Mouse (Mus musculus) MEL (cell line): Measurements from ENCODE around the gene Ate1. TPM values are rescaled to one million over a fixed set of nuclear protein-coding genes. Genes with fewer than 3 reads are reported as not detected.
"Not testable (repeated sequence)": the region's sequence is repeated elsewhere in the genome, so short reads cannot be mapped to it uniquely, and the experiment has no call there.

Experiments used
- DNase-seq: peaks from one replicate; pipeline ENCODE4 v3.0.0; 2011; ENCODE audit warnings: low read depth, low spot score
- H3K27ac ChIP-seq: 2 replicates; pipeline ENCODE4 v1.5.1; 2012; ENCODE audit warnings: low read depth, mild to moderate bottlenecking, control low read depth, low read length, moderate library complexity; ENCODE audit not compliant: control insufficient read depth
- H3K27me3 ChIP-seq, 2 experiments: fragments of 150-350 bp in 1 of 2; sonication (generic) in 1 of 2; 2 replicates each; pipeline ENCODE4 v1.6.1; 2012; ENCODE audit warnings: low read length in 2 of 2, mild to moderate bottlenecking in 2 of 2, improper control_type of control experiment in 1 of 2, moderate library complexity in 1 of 2; ENCODE audit not compliant: insufficient read depth in 2 of 2, control insufficient read depth in 1 of 2
- H3K36me3 ChIP-seq, 2 experiments: 2 replicates each; pipeline ENCODE4 v1.6.1; 2012 to 2014; ENCODE audit warnings: low read length in 2 of 2, improper control_type of control experiment in 1 of 2, inconsistent platforms in 1 of 2, mild to moderate bottlenecking in 1 of 2; ENCODE audit not compliant: insufficient read depth in 2 of 2, control insufficient read depth in 1 of 2
- H3K4me1 ChIP-seq, 2 experiments: fragments of 150-350 bp in 1 of 2; sonication (generic) in 1 of 2; 2 replicates each; pipeline ENCODE4 v1.6.1; 2012; ENCODE audit warnings: low read length in 2 of 2, improper control_type of control experiment in 1 of 2, mild to moderate bottlenecking in 1 of 2; ENCODE audit not compliant: insufficient read depth in 2 of 2, control insufficient read depth in 1 of 2
- H3K4me3 ChIP-seq, 2 experiments: fragments of 150-350 bp in 1 of 2; sonication (generic) in 1 of 2; 2 replicates each; pipeline ENCODE4 v1.5.1; 2012; ENCODE audit warnings: low read depth in 2 of 2, low read length in 2 of 2, mild to moderate bottlenecking in 2 of 2, moderate library complexity in 2 of 2, control low read depth in 1 of 2, improper control_type of control experiment in 1 of 2; ENCODE audit not compliant: control insufficient read depth in 1 of 2, insufficient read depth in 1 of 2
- H3K79me2 ChIP-seq: 2 replicates; pipeline ENCODE4 v1.6.1; 2012; ENCODE audit warnings: mild to moderate bottlenecking, low read length, moderate library complexity; ENCODE audit not compliant: control insufficient read depth, poor library complexity, insufficient read depth
- H3K9ac ChIP-seq: 2 replicates; pipeline ENCODE4 v1.6.1; 2012; ENCODE audit warnings: low read depth, mild to moderate bottlenecking, control low read depth, low read length, moderate library complexity; ENCODE audit not compliant: control insufficient read depth, poor library complexity, severe bottlenecking
- H3K9me3 ChIP-seq: fragments of 150-350 bp; sonication (generic); replicated peaks from 2 replicates; pipeline ENCODE4 v1.6.1; 2012; ENCODE audit warnings: mild to moderate bottlenecking, low read length, improper control_type of control experiment, moderate library complexity; ENCODE audit not compliant: insufficient read depth
- CHD2 ChIP-seq: IDR thresholded peaks from 2 replicates; pipeline ENCODE4 v1.6.1; 2011; ENCODE audit warnings: low read length, improper control_type of control experiment
- CTCF ChIP-seq, 3 experiments: IDR thresholded peaks in 2 of 3; conservative IDR thresholded peaks in 1 of 3; 2 replicates each; pipeline ENCODE4 v1.5.1; 2011 to 2012; ENCODE audit warnings: low read length in 3 of 3, low read depth in 2 of 3, mild to moderate bottlenecking in 2 of 3, improper control_type of control experiment in 1 of 3, inconsistent platforms in 1 of 3, mixed read lengths in 1 of 3, moderate library complexity in 1 of 3; ENCODE audit not compliant: control insufficient read depth in 1 of 3, insufficient read depth in 1 of 3, poor library complexity in 1 of 3, severe bottlenecking in 1 of 3
- EP300 ChIP-seq, 2 experiments: IDR thresholded peaks; 2 replicates each; pipeline ENCODE4 v1.6.1; 2011; ENCODE audit warnings: improper control_type of control experiment in 2 of 2, low read length in 2 of 2, low read depth in 1 of 2, mild to moderate bottlenecking in 1 of 2
- GABPA ChIP-seq: IDR thresholded peaks from 2 replicates; pipeline ENCODE4 v1.6.1; 2012; ENCODE audit warnings: low read depth, mild to moderate bottlenecking, inconsistent platforms, low read length, improper control_type of control experiment, moderate library complexity
- GATA1 ChIP-seq: IDR thresholded peaks from 2 replicates; pipeline ENCODE4 v1.6.1; 2011; ENCODE audit warnings: low read depth, low read length, improper control_type of control experiment
- HCFC1 ChIP-seq: IDR thresholded peaks from 2 replicates; pipeline ENCODE4 v1.6.1; 2012; ENCODE audit warnings: low read depth, mild to moderate bottlenecking, inconsistent platforms, low read length, improper control_type of control experiment, moderate library complexity
- JUND ChIP-seq: IDR thresholded peaks from 2 replicates; pipeline ENCODE4 v1.6.1; 2011; ENCODE audit warnings: low read depth, mild to moderate bottlenecking, improper control_type of control experiment, low read length
- KAT2A ChIP-seq: conservative IDR thresholded peaks from 2 replicates; pipeline ENCODE4 v1.6.1; 2012; ENCODE audit warnings: low read depth, low read length, improper control_type of control experiment, inconsistent platforms
- MAX ChIP-seq: IDR thresholded peaks from 2 replicates; pipeline ENCODE4 v1.6.1; 2011; ENCODE audit warnings: low read length, improper control_type of control experiment
- MAZ ChIP-seq: IDR thresholded peaks from 2 replicates; pipeline ENCODE4 v1.6.1; 2012; ENCODE audit warnings: low read depth, mild to moderate bottlenecking, inconsistent platforms, low read length, improper control_type of control experiment
- MYB ChIP-seq: IDR thresholded peaks from 2 replicates; pipeline ENCODE4 v1.6.1; 2011; ENCODE audit warnings: mild to moderate bottlenecking, low read depth, low read length, improper control_type of control experiment
- MYC ChIP-seq: IDR thresholded peaks from 2 replicates; pipeline ENCODE4 v1.6.1; 2011; ENCODE audit warnings: low read depth, mild to moderate bottlenecking, low read length, improper control_type of control experiment, moderate library complexity
- NELFE ChIP-seq: IDR thresholded peaks from 2 replicates; pipeline ENCODE4 v1.6.1; 2011; ENCODE audit warnings: low read depth, low read length, improper control_type of control experiment
- RAD21 ChIP-seq: IDR thresholded peaks from 2 replicates; pipeline ENCODE4 v1.6.1; 2011; ENCODE audit warnings: mild to moderate bottlenecking, low read depth, low read length, improper control_type of control experiment
- SMC3 ChIP-seq: IDR thresholded peaks from 2 replicates; pipeline ENCODE4 v1.6.1; 2011; ENCODE audit warnings: low read depth, low read length, improper control_type of control experiment
- TAL1 ChIP-seq: IDR thresholded peaks from 2 replicates; pipeline ENCODE4 v1.6.1; 2012; ENCODE audit warnings: mild to moderate bottlenecking, inconsistent platforms, low read length, moderate library complexity, mixed read lengths
- TBP ChIP-seq: IDR thresholded peaks from 2 replicates; pipeline ENCODE4 v1.8.0; 2011; ENCODE audit warnings: low read depth, low read length, improper control_type of control experiment
- USF2 ChIP-seq, 2 experiments: IDR thresholded peaks; 2 replicates each; pipeline ENCODE4 v1.6.1; 2011 to 2012; ENCODE audit warnings: improper control_type of control experiment in 2 of 2, low read length in 2 of 2, borderline replicate concordance in 1 of 2, inconsistent platforms in 1 of 2, low read depth in 1 of 2, mild to moderate bottlenecking in 1 of 2; ENCODE audit not compliant: insufficient read depth in 1 of 2
- ZC3H11A ChIP-seq: IDR thresholded peaks from 2 replicates; pipeline ENCODE4 v1.6.1; 2012; ENCODE audit warnings: low read depth, mild to moderate bottlenecking, inconsistent platforms, low read length, improper control_type of control experiment
- ZMIZ1 ChIP-seq: IDR thresholded peaks from 2 replicates; pipeline ENCODE4 v1.6.1; 2012; ENCODE audit warnings: low read depth, mild to moderate bottlenecking, inconsistent platforms, low read length, improper control_type of control experiment, moderate library complexity
- ZNF384 ChIP-seq: IDR thresholded peaks from 2 replicates; pipeline ENCODE4 v1.6.1; 2012; ENCODE audit warnings: low read depth, mild to moderate bottlenecking, inconsistent platforms, low read length, improper control_type of control experiment
- polyA plus RNA-seq, 2 experiments: library from polyadenylated mRNA; stranded (reverse) in 1 of 2; unstranded in 1 of 2; fragments of >175 nt in 1 of 2; fragments of >200 nt in 1 of 2; gene quantifications; 2 replicates each; pipeline versions ENCODE4 v1.2.1 to v1.2.4; 2012; ENCODE audit warnings: low replicate concordance in 2 of 2, low read depth in 1 of 2; ENCODE audit not compliant: insufficient read length in 2 of 2, insufficient read depth in 1 of 2, missing spikeins in 1 of 2
- total RNA-seq: library from RNA; depleted of rRNA; stranded (reverse); fragments of 300-350 nt; gene quantifications from 2 replicates; pipeline ENCODE4 v1.2.3, GENCODE M21; 2012

The Ate1 gene
- total and polyA plus RNA-seq, 3 experiments = 21.9 to 28.6 TPM; not detected in 1

- not testable (repeated sequence) for H3K36me3 ChIP-seq, H3K27ac ChIP-seq, H3K79me2 ChIP-seq, H3K4me3 ChIP-seq, H3K27me3 ChIP-seq, H3K9ac ChIP-seq, H3K9me3 ChIP-seq, DNase-seq, H3K4me1 ChIP-seq
Measured at GRCm38 (mm10) chr7:130390060-130390459, 130.1 kb downstream of the Ate1 start.

GRCm38 (mm10) chr7:130386308-130386707, 133.9 kb downstream of the Ate1 start:
- H3K4me3 ChIP-seq = no peak overlapping the region
- DNase-seq = no peak
- H3K79me2 ChIP-seq = no peaks in the 10 kb centered on the region
- TF ChIP-seq EP300 (IDR thresholded peaks at IDR 0.05; ENCODE audit: low read depth in 1 of 2, low read length in 2 of 2) (no peak), MAZ (no peak), GATA1 (no peak), USF2 (IDR thresholded peaks at IDR 0.05; ENCODE audit: borderline replicate concordance in 1 of 2, insufficient read depth in 1 of 2, low read depth in 1 of 2, low read length in 2 of 2) (no peak), MYB (no peak), GABPA (no peak), MAX (no peak), MYC (no peak)
- no peaks in the 10 kb centered on the region for H3K9me3 ChIP-seq
- H3K4me1 ChIP-seq = no peaks in the 10 kb centered on the region
- H3K36me3 ChIP-seq = peaks cover 0 to 3% of the 10 kb centered on the region in 2 experiments; a peak in 1 of 4 replicates
- H3K27ac ChIP-seq = no peak overlapping the region
- no peak overlapping the region for H3K9ac ChIP-seq
- no peaks in the 10 kb centered on the region for H3K27me3 ChIP-seq

- DNase-seq = no peak
- Histone ChIP-seq H3K9ac (no peak overlapping the region), H3K4me1 (no peaks in the 10 kb centered on the region), H3K79me2 (no peaks in the 10 kb centered on the region), H3K27me3 (no peaks in the 10 kb centered on the region), H3K9me3 (no peaks in the 10 kb centered on the region), H3K27ac (no peak overlapping the region), H3K36me3 (no peaks in the 10 kb centered on the region), H3K4me3 (no peak overlapping the region)
- TF ChIP-seq CHD2 = no peak
- no peak for TF ChIP-seq MAZ
- TF ChIP-seq KAT2A = no peak
- TF ChIP-seq ZNF384 = no peak
- no peak for TF ChIP-seq USF2 (IDR thresholded peaks at IDR 0.05; ENCODE audit: borderline replicate concordance in 1 of 2, insufficient read depth in 1 of 2, low read depth in 1 of 2, low read length in 2 of 2)
- no peak for TF ChIP-seq TBP
- no peak for TF ChIP-seq NELFE
- no peak for TF ChIP-seq TAL1
- TF ChIP-seq HCFC1 = no peak
- TF ChIP-seq JUND = no peak
- TF ChIP-seq RAD21 = no peak
- TF ChIP-seq ZMIZ1 = no peak
- no peak for TF ChIP-seq SMC3
- TF ChIP-seq ZC3H11A = no peak
- no peak for TF ChIP-seq CTCF (IDR thresholded peaks at IDR 0.05 in 2 of 3, conservative IDR thresholded peaks at IDR 0.05 in 1 of 3; ENCODE audit: control insufficient read depth in 1 of 3, insufficient read depth in 1 of 3, low read depth in 2 of 3, low read length in 3 of 3, poor library complexity in 1 of 3, severe bottlenecking in 1 of 3)
Measured at GRCm38 (mm10) chr7:130385732-130386294, 134.4 kb downstream of the Ate1 start.
